Mouse (Mus musculus) olfactory bulb, adult 2 months (tissue): ENCODE data around the gene Gramd2. TPM values are rescaled to one million over a fixed set of nuclear protein-coding genes. Genes with fewer than 3 reads are reported as not detected.

Source experiments
- H3K27ac ChIP-seq: fragments of 200-500 bp; 2 replicates; pipeline ENCODE4 v1.5.1; 2012; ENCODE audit warnings: low read depth, low read length; ENCODE audit not compliant: insufficient read depth
- H3K4me1 ChIP-seq: fragments of 200-500 bp; 2 replicates; pipeline ENCODE4 v1.6.1; 2012; ENCODE audit warnings: low read length; ENCODE audit not compliant: control insufficient read depth, insufficient read depth
- H3K4me3 ChIP-seq: fragments of 200-500 bp; 2 replicates; pipeline ENCODE4 v1.5.1; 2012; ENCODE audit warnings: mild to moderate bottlenecking, low read depth, low read length, moderate library complexity; ENCODE audit not compliant: insufficient read depth
- CTCF ChIP-seq: fragments of 200-500 bp; IDR thresholded peaks from 2 replicates; pipeline ENCODE4 v1.5.1; 2012; ENCODE audit warnings: low read depth, mild to moderate bottlenecking, low read length, moderate library complexity; ENCODE audit not compliant: insufficient read depth
- POLR2A ChIP-seq: fragments of 200-500 bp; IDR thresholded peaks from 2 replicates; pipeline ENCODE4 v1.6.1; 2012; ENCODE audit warnings: mild to moderate bottlenecking, low read depth, low read length, moderate library complexity; ENCODE audit not compliant: insufficient read depth
- WGBS: fragments of 180-500 bp; shearing (Covaris S2); methylation state at CpG from one replicate; pipeline ENCODE4 v1.1.7; 2018; 5-methylcytosine and 5-hydroxymethylcytosine counted together
- polyA plus RNA-seq: library from polyadenylated mRNA; stranded (reverse); fragments of >200 nt; gene quantifications from 2 replicates; pipeline ENCODE4 v1.2.4, GENCODE M21; 2012; ENCODE audit warnings: low replicate concordance; ENCODE audit not compliant: missing spikeins, insufficient read depth, insufficient read length

The Gramd2 gene
- polyA plus RNA-seq, 1 experiment, result not detected

DNA sequence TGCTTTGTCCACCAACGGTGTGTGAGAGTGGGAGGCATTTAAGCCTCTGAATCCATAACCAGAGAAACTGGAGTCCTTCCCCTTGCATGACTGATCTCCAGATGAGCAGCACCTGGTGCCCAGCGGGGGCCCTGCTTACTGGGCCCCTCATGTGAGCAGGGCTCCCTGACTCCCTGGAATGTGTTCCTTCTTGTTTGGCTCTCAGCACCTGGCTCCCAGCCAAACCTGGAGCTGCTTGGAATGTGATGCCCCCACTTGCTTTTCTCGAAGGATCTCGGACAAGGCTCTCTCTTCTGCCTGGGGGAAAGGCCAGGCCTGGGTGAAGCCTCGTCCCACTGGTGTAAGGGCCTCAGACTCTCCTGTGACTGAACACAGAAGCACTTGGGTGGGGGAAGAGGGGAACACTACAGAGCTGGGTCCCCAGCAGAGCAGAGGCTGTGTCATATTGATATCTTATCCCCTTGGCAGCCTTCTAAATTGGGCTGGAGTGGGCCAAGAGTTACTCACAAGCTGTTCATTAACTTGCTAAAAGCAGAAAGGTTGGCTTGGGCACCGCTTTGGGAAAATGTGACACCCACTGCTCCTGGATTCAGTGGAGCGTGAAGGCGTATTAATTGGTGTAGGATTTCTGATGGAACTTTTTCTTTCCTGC lies 44.0 kb downstream of the Gramd2 start:
- WGBS, result 27% methylated on average over 8 of the region's 8 CpGs
- Histone ChIP-seq H3K27ac (peak overlapping the region; percentile 65), H3K4me3 (no peak overlapping the region), H3K4me1 (peaks cover 9% of the 10 kb centered on the region)
- no peak for TF ChIP-seq CTCF
- no peak for TF ChIP-seq POLR2A

DNA sequence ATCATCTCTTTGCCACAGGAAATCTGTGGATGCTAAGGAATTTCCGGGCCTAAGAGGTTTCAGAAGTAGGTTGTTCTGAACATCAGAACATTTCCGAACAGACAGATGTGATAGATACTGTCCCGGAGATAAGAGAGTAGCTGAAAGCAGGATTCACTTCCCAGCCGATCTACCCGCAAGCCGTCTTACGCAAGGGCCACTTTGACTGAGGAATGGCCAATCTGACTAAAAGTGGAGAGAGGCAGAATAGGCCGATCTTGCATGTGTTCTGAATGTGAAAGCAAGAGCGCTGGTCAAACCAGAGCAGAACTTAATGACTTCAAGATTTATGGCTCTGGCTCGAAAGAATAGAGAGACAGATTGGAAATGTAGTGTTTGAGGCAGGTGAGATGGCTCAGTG lies 45.6 kb downstream of the Gramd2 start:
- Histone ChIP-seq H3K4me1 (peaks cover 9% of the 10 kb centered on the region), H3K27ac (no peak overlapping the region), H3K4me3 (no peak overlapping the region)
- TF ChIP-seq CTCF (no peak), POLR2A (no peak)
- WGBS, result 95% methylated on average over 10 of the region's 10 CpGs

DNA sequence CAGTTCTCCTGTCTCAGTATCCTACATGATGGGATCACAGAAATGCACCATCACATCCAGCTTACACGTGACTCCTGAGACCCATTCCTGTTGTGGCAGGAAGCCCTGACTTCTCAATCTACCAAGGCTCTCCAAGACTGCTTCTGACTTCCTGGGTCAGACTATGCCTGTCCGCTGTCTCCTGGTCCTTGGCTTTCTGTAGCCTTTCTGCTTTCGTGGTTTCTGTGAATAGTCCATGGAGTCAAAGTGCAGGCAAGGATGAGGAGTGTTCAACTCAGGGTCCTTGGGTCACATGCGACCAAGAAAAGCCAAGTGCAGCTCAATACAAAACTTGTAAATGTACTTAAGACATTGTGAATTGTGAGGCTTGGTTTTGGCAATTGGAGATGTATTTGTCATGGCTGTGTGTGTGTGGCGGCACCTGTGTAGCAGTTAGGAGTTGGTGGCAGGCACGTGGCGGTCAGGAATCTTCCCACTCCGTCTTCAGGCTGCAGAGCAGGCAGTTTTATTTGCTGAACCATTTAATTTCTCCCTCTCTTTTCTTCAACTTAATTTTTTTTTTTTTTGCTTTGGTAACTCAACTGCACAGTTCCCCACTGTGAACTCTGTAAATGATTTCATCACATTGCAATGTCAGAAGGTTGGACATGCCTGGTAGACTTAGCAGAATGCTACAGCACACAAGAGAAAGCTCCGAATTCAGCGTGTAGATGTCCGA lies 47.8 kb downstream of the Gramd2 start:
- 89% methylated on average over 11 of the region's 11 CpGs for WGBS
- Histone ChIP-seq H3K4me3 (no peak overlapping the region), H3K27ac (no peak overlapping the region), H3K4me1 (peaks cover 9% of the 10 kb centered on the region)
- TF ChIP-seq POLR2A (no peak), CTCF (no peak)

DNA sequence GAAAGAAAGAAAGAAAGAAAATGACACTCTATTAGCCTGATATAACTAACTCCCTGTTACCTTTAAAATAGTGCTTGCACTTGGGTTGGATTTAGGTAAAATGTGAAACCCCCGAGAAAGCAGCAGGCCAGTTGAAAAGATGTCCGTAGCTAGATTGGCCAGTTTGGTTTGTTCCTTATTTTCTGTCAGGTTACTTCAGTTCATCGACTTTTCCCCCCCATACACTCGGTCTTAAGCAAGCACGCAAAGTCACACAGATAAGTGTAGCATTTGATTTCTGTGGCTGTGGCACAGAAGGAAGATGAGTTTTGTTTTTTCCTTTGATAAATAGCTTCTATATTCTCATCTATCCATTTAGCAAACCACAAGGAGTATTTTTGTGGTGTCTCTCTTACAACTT lies 51.2 kb downstream of the Gramd2 start:
- TF ChIP-seq CTCF (no peak), POLR2A (no peak)
- 94% methylated on average over 5 of the region's 5 CpGs for WGBS
- Histone ChIP-seq H3K27ac (no peak overlapping the region), H3K4me3 (no peak overlapping the region), H3K4me1 (no peaks in the 10 kb centered on the region)

DNA sequence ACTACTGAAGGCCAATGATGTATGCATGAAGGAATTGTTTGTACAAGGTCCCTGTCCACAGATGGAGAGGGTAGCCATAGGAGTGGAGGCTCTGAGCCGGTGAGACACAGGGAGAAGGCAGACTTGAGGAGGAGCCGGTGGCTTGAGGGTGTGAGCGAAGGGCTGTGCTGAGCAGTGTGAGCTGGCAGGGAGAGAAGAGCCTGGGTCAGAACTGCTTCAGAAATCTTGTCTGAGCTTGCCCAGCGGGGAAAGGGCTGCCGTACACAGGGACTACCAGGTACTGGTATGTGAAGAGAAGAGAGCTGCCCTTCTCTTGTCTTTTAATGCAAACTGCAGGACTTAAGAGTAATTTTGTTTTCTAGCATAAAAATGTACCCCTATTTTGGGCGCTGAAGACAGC lies 53.1 kb downstream of the Gramd2 start:
- Histone ChIP-seq H3K4me1 (no peaks in the 10 kb centered on the region), H3K27ac (no peak overlapping the region), H3K4me3 (no peak overlapping the region)
- TF ChIP-seq CTCF, result no peak
- TF ChIP-seq POLR2A, result no peak
- 88% methylated on average over 6 of the region's 6 CpGs for WGBS

DNA sequence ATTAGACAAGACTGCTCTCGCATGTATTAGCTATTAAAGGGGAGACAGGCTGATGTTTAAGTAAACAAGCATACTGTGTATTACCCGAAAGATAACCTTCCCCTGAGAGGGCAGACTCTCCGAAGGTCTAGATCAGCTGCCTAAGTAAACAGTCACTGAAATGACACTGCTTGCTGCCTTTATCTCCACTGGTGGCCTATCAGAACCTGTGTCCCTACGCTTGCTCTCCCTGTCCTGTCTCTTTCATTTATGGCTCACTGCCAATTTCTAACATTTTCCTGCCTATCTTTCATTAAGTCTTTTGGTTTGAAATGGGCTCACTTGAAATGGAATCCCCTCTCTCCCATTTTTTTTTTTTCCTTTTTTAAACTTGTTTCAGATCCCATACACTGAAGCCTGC lies 55.5 kb downstream of the Gramd2 start:
- no peak for TF ChIP-seq POLR2A
- TF ChIP-seq CTCF, result no peak
- Histone ChIP-seq H3K4me1 (no peaks in the 10 kb centered on the region), H3K4me3 (no peak overlapping the region), H3K27ac (no peak overlapping the region)
- WGBS, result 81% methylated on average over 4 of the region's 4 CpGs

DNA sequence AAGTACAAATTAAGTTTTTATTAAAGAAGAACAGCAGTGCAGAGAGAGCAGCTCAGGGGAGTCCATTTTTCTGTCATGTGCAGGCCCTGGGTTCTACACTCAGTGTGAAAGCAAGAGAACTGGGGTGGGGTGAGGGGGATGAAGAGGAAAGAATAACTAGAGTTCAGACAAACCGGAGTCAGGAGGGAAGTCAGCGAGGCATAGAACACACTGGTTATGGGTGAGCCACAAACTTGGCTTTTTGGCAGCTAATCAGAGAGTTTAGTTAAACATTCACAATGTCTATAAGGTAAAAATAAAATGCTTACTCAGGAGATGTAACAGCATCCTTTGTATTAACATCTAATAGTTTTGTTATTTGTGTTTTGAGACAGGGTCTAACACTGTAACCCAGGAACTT lies 60.6 kb downstream of the Gramd2 start:
- no peak overlapping the region for H3K27ac ChIP-seq
- 81% methylated on average over 2 of the region's 2 CpGs for WGBS
- no peaks in the 10 kb centered on the region for H3K4me1 ChIP-seq
- no peak overlapping the region for H3K4me3 ChIP-seq
- no peak for TF ChIP-seq CTCF
- no peak for TF ChIP-seq POLR2A

DNA sequence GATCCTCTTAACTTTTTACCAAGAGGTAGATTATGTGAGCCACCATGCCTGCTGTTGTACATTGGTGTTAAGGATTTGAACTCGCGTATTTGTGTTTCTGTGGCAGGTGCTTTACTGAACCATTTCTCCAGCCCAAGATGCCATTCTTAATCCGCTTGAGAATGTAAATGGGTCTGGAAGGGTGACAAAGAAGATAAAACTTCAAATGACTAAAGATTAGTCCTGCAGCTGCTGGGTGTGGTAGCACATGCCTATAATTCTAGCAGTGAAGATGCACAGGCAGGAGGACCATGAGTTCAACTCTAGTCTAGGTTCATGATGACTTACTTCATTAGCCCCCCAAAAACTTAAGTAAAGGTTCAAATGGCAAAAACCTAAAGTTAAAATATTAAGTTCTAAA lies 64.0 kb downstream of the Gramd2 start:
- H3K4me1 ChIP-seq, result peaks cover 2% of the 10 kb centered on the region; the same call in 1 of the 2 replicates
- H3K27ac ChIP-seq, result no peak overlapping the region
- no peak for TF ChIP-seq CTCF
- no peak for TF ChIP-seq POLR2A
- H3K4me3 ChIP-seq, result no peak overlapping the region
- WGBS, result 96% methylated on average over 3 of the region's 3 CpGs

DNA sequence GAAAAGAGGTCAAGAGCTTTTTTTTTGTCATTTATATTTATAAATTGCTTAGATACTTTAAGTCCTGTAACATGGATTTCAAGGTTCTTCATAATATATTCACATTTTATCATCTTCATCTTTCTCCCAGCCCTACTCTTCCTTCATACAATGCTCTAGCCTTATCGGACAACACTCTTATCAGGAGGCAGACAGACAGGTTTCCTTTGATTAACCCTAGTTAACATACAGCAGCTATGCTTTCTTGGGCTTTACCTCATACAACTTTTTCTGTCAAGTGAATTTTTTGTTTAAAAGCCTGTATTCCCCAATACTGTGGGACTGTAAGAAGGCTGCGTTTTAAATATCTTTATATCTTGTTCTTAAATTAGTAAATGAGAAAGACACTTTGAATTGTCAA lies 68.4 kb downstream of the Gramd2 start:
- Histone ChIP-seq H3K4me3 (no peak overlapping the region), H3K4me1 (peaks cover 5% of the 10 kb centered on the region; the same call in 1 of the 2 replicates), H3K27ac (no peak overlapping the region)
- 94% methylated on average over 2 of the region's 2 CpGs for WGBS
- TF ChIP-seq POLR2A (no peak), CTCF (no peak)
